Mouse (Mus musculus) erythroid progenitor cell, adult 5-6 weeks (primary cell): ENCODE measurements around the gene Inca1. TPM values are rescaled to one million over a fixed set of nuclear protein-coding genes. Genes with fewer than 3 reads are reported as not detected.

Experiments
- ATAC-seq: replicated peaks from 2 replicates; pipeline ENCODE4 v1.8.0; 2016; ENCODE audit warnings: moderate number of reproducible peaks, mild to moderate bottlenecking, moderate TSS enrichment, inconsistent platforms; ENCODE audit not compliant: poor library complexity, low FRiP score, severe bottlenecking
- total RNA-seq, 2 experiments: library from RNA; stranded (forward) in 1 of 2; stranded (reverse) in 1 of 2; fragments of 150-400 nt in 1 of 2; fragments of 186-747, 209-891 nt in 1 of 2; gene quantifications; 2 replicates each; pipeline versions ENCODE4 v1.2.3 to v1.2.4; 2015 to 2017; ENCODE audit warnings: low replicate concordance in 2 of 2

The Inca1 gene
- total RNA-seq, 2 experiments from 2014 or later: not detected

- no peak for ATAC-seq
Measured at GRCm38 (mm10) chr11:70641241-70641640, 58.7 kb downstream of the Inca1 start.

GRCm38 (mm10) chr11:70639976-70640375, 60.0 kb downstream of the Inca1 start:
- ATAC-seq: no peak

- peak; percentile 90 for ATAC-seq
Measured at GRCm38 (mm10) chr11:70638714-70639278, 61.2 kb downstream of the Inca1 start, which contains the start of gene Gp1ba. Gp1ba (plus strand) TSS chr11:70639122.

Other genes with a start within 250 kb of the Inca1 start
- 11.9 and 18.0 TPM in 2 replicates for gene Med11, start 248.2 kb downstream of the Inca1 start, total RNA-seq (2015; ENCODE audit: low replicate concordance)
- gene Med11, start 248.2 kb downstream of the Inca1 start, total RNA-seq (2017; ENCODE audit: low replicate concordance): 6.4 and 31.5 TPM in 2 replicates
- not detected in 2 replicates for gene Zmynd15, start 240.7 kb downstream of the Inca1 start, total RNA-seq (2015; ENCODE audit: low replicate concordance)
- not detected in 2 replicates for gene Zmynd15, start 240.7 kb downstream of the Inca1 start, total RNA-seq (2017; ENCODE audit: low replicate concordance)
- not detected in 2 replicates for gene Cxcl16, start 240.2 kb downstream of the Inca1 start, total RNA-seq (2015; ENCODE audit: low replicate concordance)
- not detected in 2 replicates for gene Cxcl16, start 240.2 kb downstream of the Inca1 start, total RNA-seq (2017; ENCODE audit: low replicate concordance)
- not detected in 2 replicates for gene Tm4sf5, start 194.9 kb downstream of the Inca1 start, total RNA-seq (2015; ENCODE audit: low replicate concordance)
- not detected in 2 replicates for gene Tm4sf5, start 194.9 kb downstream of the Inca1 start, total RNA-seq (2017; ENCODE audit: low replicate concordance)
- not detected in 2 replicates for gene Vmo1, start 185.5 kb downstream of the Inca1 start, total RNA-seq (2015; ENCODE audit: low replicate concordance)
- not detected in 2 replicates for gene Vmo1, start 185.5 kb downstream of the Inca1 start, total RNA-seq (2017; ENCODE audit: low replicate concordance)
- gene Gltpd2, start 181.0 kb downstream of the Inca1 start, total RNA-seq (2015; ENCODE audit: low replicate concordance): not detected in 2 replicates
- gene Gltpd2, start 181.0 kb downstream of the Inca1 start, total RNA-seq (2017; ENCODE audit: low replicate concordance): not detected in 2 replicates
- gene Psmb6, start 174.8 kb downstream of the Inca1 start, total RNA-seq (2015; ENCODE audit: low replicate concordance): 40.2 and 49.0 TPM in 2 replicates
- gene Psmb6, start 174.8 kb downstream of the Inca1 start, total RNA-seq (2017; ENCODE audit: low replicate concordance): 52.0 and 74.6 TPM in 2 replicates
- gene Gm40193, start 167.2 kb downstream of the Inca1 start, total RNA-seq (2015; ENCODE audit: low replicate concordance): not detected in 2 replicates
- gene Gm40193, start 167.2 kb downstream of the Inca1 start, total RNA-seq (2017; ENCODE audit: low replicate concordance): not detected in 2 replicates
- not detected in 2 replicates for gene Pld2, start 160.1 kb downstream of the Inca1 start, total RNA-seq (2015; ENCODE audit: low replicate concordance)
- 0.23 and 0.64 TPM in 2 replicates for gene Pld2, start 160.1 kb downstream of the Inca1 start, total RNA-seq (2017; ENCODE audit: low replicate concordance)
- 4.6 and 6.8 TPM in 2 replicates for gene Mink1, start 137.3 kb downstream of the Inca1 start, total RNA-seq (2015; ENCODE audit: low replicate concordance)
- 2.8 and 4.5 TPM in 2 replicates for gene Mink1, start 137.3 kb downstream of the Inca1 start, total RNA-seq (2017; ENCODE audit: low replicate concordance)
- gene 4930544D05Rik, start 84.3 kb downstream of the Inca1 start, total RNA-seq (2015; ENCODE audit: low replicate concordance): not detected in 2 replicates
- not detected in 2 replicates for gene 4930544D05Rik, start 84.3 kb downstream of the Inca1 start, total RNA-seq (2017; ENCODE audit: low replicate concordance)
- gene Chrne, start 80.9 kb downstream of the Inca1 start, total RNA-seq (2015; ENCODE audit: low replicate concordance): not detected in 2 replicates
- gene Chrne, start 80.9 kb downstream of the Inca1 start, total RNA-seq (2017; ENCODE audit: low replicate concordance): not detected in 2 replicates
- 2.5 and 8.0 TPM in 2 replicates for gene Gp1ba, start 61.0 kb downstream of the Inca1 start, total RNA-seq (2015; ENCODE audit: low replicate concordance)
- gene Gp1ba, start 61.0 kb downstream of the Inca1 start, total RNA-seq (2017; ENCODE audit: low replicate concordance): 1.1 TPM in 1 of 2 replicates, not detected in the other
- 134 and 213 TPM in 2 replicates for gene Rnf167, start 52.9 kb downstream of the Inca1 start, total RNA-seq (2015; ENCODE audit: low replicate concordance)
- gene Rnf167, start 52.9 kb downstream of the Inca1 start, total RNA-seq (2017; ENCODE audit: low replicate concordance): 115 and 117 TPM in 2 replicates
- gene Slc25a11, start 52.7 kb downstream of the Inca1 start, total RNA-seq (2015; ENCODE audit: low replicate concordance): 24.9 and 26.0 TPM in 2 replicates
- 21.9 and 23.6 TPM in 2 replicates for gene Slc25a11, start 52.7 kb downstream of the Inca1 start, total RNA-seq (2017; ENCODE audit: low replicate concordance)
- gene Pfn1, start 45.5 kb downstream of the Inca1 start, total RNA-seq (2015; ENCODE audit: low replicate concordance): 529 and 614 TPM in 2 replicates
- gene Pfn1, start 45.5 kb downstream of the Inca1 start, total RNA-seq (2017; ENCODE audit: low replicate concordance): 132 and 200 TPM in 2 replicates
- gene Eno3, start 43.0 kb downstream of the Inca1 start, total RNA-seq (2015; ENCODE audit: low replicate concordance): 5.4 and 14.8 TPM in 2 replicates
- 2.3 and 11.0 TPM in 2 replicates for gene Eno3, start 43.0 kb downstream of the Inca1 start, total RNA-seq (2017; ENCODE audit: low replicate concordance)
- 36.9 and 38.6 TPM in 2 replicates for gene Spag7, start 30.7 kb downstream of the Inca1 start, total RNA-seq (2015; ENCODE audit: low replicate concordance)
- 11.1 and 38.0 TPM in 2 replicates for gene Spag7, start 30.7 kb downstream of the Inca1 start, total RNA-seq (2017; ENCODE audit: low replicate concordance)
- gene Camta2, start 12.1 kb downstream of the Inca1 start, total RNA-seq (2015; ENCODE audit: low replicate concordance): 4.7 and 17.6 TPM in 2 replicates
- gene Camta2, start 12.1 kb downstream of the Inca1 start, total RNA-seq (2017; ENCODE audit: low replicate concordance): 0.45 and 0.90 TPM in 2 replicates
- gene Kif1c, start 393 bp upstream of the Inca1 start, total RNA-seq (2015; ENCODE audit: low replicate concordance): 1.1 and 1.7 TPM in 2 replicates
- 2.7 and 3.6 TPM in 2 replicates for gene Kif1c, start 393 bp upstream of the Inca1 start, total RNA-seq (2017; ENCODE audit: low replicate concordance)
- gene Zfp3, start 64.1 kb upstream of the Inca1 start, total RNA-seq (2015; ENCODE audit: low replicate concordance): 1.8 TPM in 1 of 2 replicates, not detected in the other
- 0.30 and 0.90 TPM in 2 replicates for gene Zfp3, start 64.1 kb upstream of the Inca1 start, total RNA-seq (2017; ENCODE audit: low replicate concordance)
- gene Scimp, start 112.4 kb upstream of the Inca1 start, total RNA-seq (2015; ENCODE audit: low replicate concordance): not detected in 2 replicates
- gene Scimp, start 112.4 kb upstream of the Inca1 start, total RNA-seq (2017; ENCODE audit: low replicate concordance): not detected in 2 replicates
- gene Rabep1, start 144.6 kb upstream of the Inca1 start, total RNA-seq (2015; ENCODE audit: low replicate concordance): 6.5 and 8.0 TPM in 2 replicates
- 20.9 and 23.0 TPM in 2 replicates for gene Rabep1, start 144.6 kb upstream of the Inca1 start, total RNA-seq (2017; ENCODE audit: low replicate concordance)